Mouse (Mus musculus) testis, adult 2 months (tissue): ENCODE measurements around the gene Icam2. TPM values are rescaled to one million over a fixed set of nuclear protein-coding genes. Genes with fewer than 3 reads are reported as not detected.

Experiments used
- H3K27ac ChIP-seq: fragments of 200-500 bp; 2 replicates; pipeline ENCODE4 v1.5.1; 2012; ENCODE audit warnings: low read depth, low read length; ENCODE audit not compliant: control insufficient read depth, insufficient read depth
- H3K27me3 ChIP-seq: fragments of 200-500 bp; 2 replicates; pipeline ENCODE4 v1.6.1; 2012; ENCODE audit warnings: mild to moderate bottlenecking, low read length, moderate library complexity; ENCODE audit not compliant: control insufficient read depth, insufficient read depth
- H3K36me3 ChIP-seq: fragments of 200-500 bp; 2 replicates; pipeline ENCODE4 v1.6.1; 2012; ENCODE audit warnings: mild to moderate bottlenecking, low read length; ENCODE audit not compliant: control insufficient read depth, insufficient read depth
- H3K4me1 ChIP-seq: fragments of 200-500 bp; 2 replicates; pipeline ENCODE4 v1.6.1; 2012; ENCODE audit warnings: low read length; ENCODE audit not compliant: control insufficient read depth, insufficient read depth
- H3K4me3 ChIP-seq: fragments of 200-500 bp; 2 replicates; pipeline ENCODE4 v1.5.1; 2012; ENCODE audit warnings: low read depth, mild to moderate bottlenecking, low read length, moderate library complexity, mixed read lengths; ENCODE audit not compliant: control insufficient read depth
- CTCF ChIP-seq: fragments of 200-500 bp; IDR thresholded peaks from 2 replicates; pipeline ENCODE4 v1.5.1; 2012; ENCODE audit warnings: low read depth, mild to moderate bottlenecking, inconsistent platforms, low read length, moderate library complexity; ENCODE audit not compliant: control insufficient read depth, insufficient read depth, insufficient replicate concordance
- POLR2A ChIP-seq: fragments of 200-500 bp; IDR thresholded peaks from 2 replicates; pipeline ENCODE4 v1.6.1; 2012; ENCODE audit warnings: low read depth, mild to moderate bottlenecking, inconsistent platforms, low read length, moderate library complexity; ENCODE audit not compliant: control insufficient read depth
- polyA plus RNA-seq: library from polyadenylated mRNA; depleted of rRNA; stranded (reverse); fragments of >200 nt; gene quantifications from 2 replicates; pipeline ENCODE4 v1.2.3, GENCODE M21; 2012; rRNA removed

The Icam2 gene
- polyA plus RNA-seq, 1 experiment: 1.7 TPM

DNA sequence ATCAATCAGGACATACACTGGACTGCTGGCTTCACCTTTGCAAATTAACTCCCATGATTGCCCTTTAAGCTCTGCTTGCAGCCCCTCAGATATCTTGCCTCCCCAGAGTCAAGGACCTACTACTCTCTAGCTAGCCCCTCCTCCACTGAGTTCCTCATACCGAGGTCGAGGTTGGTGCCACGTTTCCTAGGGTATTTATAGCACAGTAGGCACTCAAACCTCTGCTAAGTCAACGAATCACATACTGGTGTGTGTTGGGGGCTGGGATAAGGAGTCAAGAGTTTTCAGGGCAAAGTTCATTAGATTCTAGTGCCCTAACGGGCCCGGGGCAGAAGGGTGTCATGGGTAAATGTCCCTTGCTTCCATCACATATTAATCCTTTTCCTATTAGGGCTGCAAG, 58.7 kb downstream of the Icam2 start:
- H3K4me1 ChIP-seq: peaks cover 4% of the 10 kb centered on the region
- TF ChIP-seq CTCF: no peak
- TF ChIP-seq POLR2A: no peak
- H3K4me3 ChIP-seq: no peak overlapping the region

DNA sequence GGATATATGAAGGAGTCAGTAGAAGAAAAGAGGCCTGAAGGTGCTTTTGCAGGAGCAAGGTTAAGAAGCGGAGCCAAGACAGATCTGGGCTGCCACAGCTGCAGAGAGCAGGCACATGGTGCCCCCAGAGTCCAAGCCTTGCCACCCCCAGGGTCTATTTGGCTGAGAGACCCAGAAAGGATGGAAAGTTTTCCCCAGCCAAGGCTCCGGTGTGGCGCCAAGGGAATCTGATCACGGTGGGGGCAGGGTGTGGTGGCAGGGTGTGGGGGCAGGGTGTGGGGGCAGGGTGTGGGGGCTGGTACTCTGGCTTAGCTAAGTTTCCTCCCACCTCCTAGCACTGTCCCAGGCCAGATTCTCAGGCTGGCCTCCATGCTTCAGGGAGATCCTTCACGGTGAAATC, 59.4 kb downstream of the Icam2 start:
- Histone ChIP-seq H3K27ac (no peak overlapping the region), H3K36me3 (no peaks in the 10 kb centered on the region), H3K27me3 (no peaks in the 10 kb centered on the region), H3K4me1 (peaks cover 4% of the 10 kb centered on the region), H3K4me3 (no peak overlapping the region)
- no peak for TF ChIP-seq CTCF
- no peak for TF ChIP-seq POLR2A

More for the DNA sequence above, 58.7 kb downstream of the Icam2 start:
- H3K36me3 ChIP-seq: no peaks in the 10 kb centered on the region
- no peaks in the 10 kb centered on the region for H3K27me3 ChIP-seq
- no peak overlapping the region for H3K27ac ChIP-seq

Other genes with a start within 250 kb of the Icam2 start
- 124 and 142 TPM in 2 replicates for gene Gm10840, start 227.2 kb downstream of the Icam2 start, polyA plus RNA-seq
- gene Limd2, start 227.2 kb downstream of the Icam2 start, polyA plus RNA-seq: 1,077 and 1,168 TPM in 2 replicates
- 153 and 157 TPM in 2 replicates for gene Strada, start 185.9 kb downstream of the Icam2 start, polyA plus RNA-seq
- gene Ccdc47, start 171.7 kb downstream of the Icam2 start, polyA plus RNA-seq: 8.2 and 11.0 TPM in 2 replicates
- gene Ddx42, start 171.1 kb downstream of the Icam2 start, polyA plus RNA-seq: 12.0 and 13.2 TPM in 2 replicates
- gene Ftsj3, start 132.0 kb downstream of the Icam2 start, polyA plus RNA-seq: 16.0 and 17.2 TPM in 2 replicates
- gene Psmc5, start 131.9 kb downstream of the Icam2 start, polyA plus RNA-seq: 81.2 and 90.9 TPM in 2 replicates
- gene Smarcd2, start 115.1 kb downstream of the Icam2 start, polyA plus RNA-seq: 74.7 and 74.9 TPM in 2 replicates
- 92.3 and 97.5 TPM in 2 replicates for gene Tcam1, start 111.4 kb downstream of the Icam2 start, polyA plus RNA-seq
- not detected in 2 replicates for gene Gh, start 86.2 kb downstream of the Icam2 start, polyA plus RNA-seq
- 0.09 and 0.16 TPM in 2 replicates for gene Cd79b, start 73.3 kb downstream of the Icam2 start, polyA plus RNA-seq
- 0.51 and 1.1 TPM in 2 replicates for gene Scn4a, start 34.8 kb downstream of the Icam2 start, polyA plus RNA-seq
- gene Prr29, start 22.6 kb downstream of the Icam2 start, polyA plus RNA-seq: 0.40 and 0.49 TPM in 2 replicates
- 6.6 and 7.3 TPM in 2 replicates for gene Ern1, start 99.8 kb upstream of the Icam2 start, polyA plus RNA-seq
- 234 and 256 TPM in 2 replicates for gene Tex2, start 225.3 kb upstream of the Icam2 start, polyA plus RNA-seq